Mouse (Mus musculus) olfactory bulb, adult 2 months (tissue): ENCODE data around the gene Tut7. TPM values are rescaled to one million over a fixed set of nuclear protein-coding genes. Genes with fewer than 3 reads are reported as not detected.

Source experiments
- H3K27ac ChIP-seq: fragments of 200-500 bp; 2 replicates; pipeline ENCODE4 v1.5.1; 2012; ENCODE audit warnings: low read depth, low read length; ENCODE audit not compliant: insufficient read depth
- H3K4me1 ChIP-seq: fragments of 200-500 bp; 2 replicates; pipeline ENCODE4 v1.6.1; 2012; ENCODE audit warnings: low read length; ENCODE audit not compliant: control insufficient read depth, insufficient read depth
- H3K4me3 ChIP-seq: fragments of 200-500 bp; 2 replicates; pipeline ENCODE4 v1.5.1; 2012; ENCODE audit warnings: mild to moderate bottlenecking, low read depth, low read length, moderate library complexity; ENCODE audit not compliant: insufficient read depth
- CTCF ChIP-seq: fragments of 200-500 bp; IDR thresholded peaks from 2 replicates; pipeline ENCODE4 v1.5.1; 2012; ENCODE audit warnings: low read depth, mild to moderate bottlenecking, low read length, moderate library complexity; ENCODE audit not compliant: insufficient read depth
- POLR2A ChIP-seq: fragments of 200-500 bp; IDR thresholded peaks from 2 replicates; pipeline ENCODE4 v1.6.1; 2012; ENCODE audit warnings: mild to moderate bottlenecking, low read depth, low read length, moderate library complexity; ENCODE audit not compliant: insufficient read depth
- WGBS: fragments of 180-500 bp; shearing (Covaris S2); methylation state at CpG from one replicate; pipeline ENCODE4 v1.1.7; 2018; 5-methylcytosine and 5-hydroxymethylcytosine counted together
- polyA plus RNA-seq: library from polyadenylated mRNA; stranded (reverse); fragments of >200 nt; gene quantifications from 2 replicates; pipeline ENCODE4 v1.2.4, GENCODE M21; 2012; ENCODE audit warnings: low replicate concordance; ENCODE audit not compliant: missing spikeins, insufficient read depth, insufficient read length

Gene Tut7
- polyA plus RNA-seq, result 457 TPM in 1 of 2 replicates, not detected in the other

- WGBS, result under 1% methylated on average over 99 of the region's 100 CpGs
- peaks cover 9% of the 10 kb centered on the region; the same call in 1 of the 2 replicates for H3K4me1 ChIP-seq
- peak within 1 kb of the TSS; percentile 92 for H3K27ac ChIP-seq
- peak; percentile 97 for TF ChIP-seq POLR2A
- TF ChIP-seq CTCF, result no peak
- H3K4me3 ChIP-seq, result peak within 1 kb of the TSS; percentile 87
These were observed at the start of gene Tut7 for GRCm38 (mm10) chr13:59822507-59823462. Tut7 (minus strand) TSS chr13:59823147.

- Histone ChIP-seq H3K4me3 (no peak overlapping the region), H3K27ac (no peak overlapping the region), H3K4me1 (peaks cover 3% of the 10 kb centered on the region)
- no peak for TF ChIP-seq POLR2A
- TF ChIP-seq CTCF, result no peak
- WGBS, result 88% methylated on average over 7 of the region's 7 CpGs
These were observed 49.5 kb upstream of the Tut7 start for GRCm38 (mm10) chr13:59872446-59872845.

- Histone ChIP-seq H3K4me1 (peaks cover 3% of the 10 kb centered on the region), H3K27ac (no peak overlapping the region), H3K4me3 (no peak overlapping the region)
- TF ChIP-seq CTCF, result no peak
- no peak for TF ChIP-seq POLR2A
- WGBS, result 92% methylated on average over 5 of the region's 5 CpGs
These were observed 47.1 kb upstream of the Tut7 start for GRCm38 (mm10) chr13:59870004-59870403.

GRCm38 (mm10) chr13:59868011-59868649, 45.2 kb upstream of the Tut7 start:
- no peak overlapping the region for H3K4me3 ChIP-seq
- no peak for TF ChIP-seq POLR2A
- WGBS, result 84% methylated on average over 9 of the region's 9 CpGs
- H3K4me1 ChIP-seq, result no peaks in the 10 kb centered on the region
- no peak overlapping the region for H3K27ac ChIP-seq

- WGBS, result 86% methylated on average over 7 of the region's 7 CpGs
- TF ChIP-seq POLR2A, result no peak
- TF ChIP-seq CTCF, result no peak
- Histone ChIP-seq H3K27ac (no peak overlapping the region), H3K4me3 (no peak overlapping the region), H3K4me1 (no peaks in the 10 kb centered on the region)
These were observed 44.2 kb upstream of the Tut7 start for GRCm38 (mm10) chr13:59867103-59867502.

GRCm38 (mm10) chr13:59859515-59859914, 36.6 kb upstream of the Tut7 start:
- H3K4me3 ChIP-seq, result no peak overlapping the region
- H3K27ac ChIP-seq, result no peak overlapping the region
- TF ChIP-seq POLR2A (no peak), CTCF (no peak)
- H3K4me1 ChIP-seq, result no peaks in the 10 kb centered on the region
- 68% methylated on average over 7 of the region's 7 CpGs for WGBS

- 58% methylated on average over 20 of the region's 20 CpGs for WGBS
- peak; percentile 66; the same call in 1 of the 2 replicates for TF ChIP-seq CTCF
- TF ChIP-seq POLR2A, result no peak
These were observed 33.5 kb upstream of the Tut7 start for GRCm38 (mm10) chr13:59856286-59857070.

GRCm38 (mm10) chr13:59853471-59853870, 30.5 kb upstream of the Tut7 start:
- no peak overlapping the region for H3K27ac ChIP-seq
- H3K4me1 ChIP-seq, result no peaks in the 10 kb centered on the region
- TF ChIP-seq POLR2A (no peak), CTCF (no peak)
- no peak overlapping the region for H3K4me3 ChIP-seq
- 63% methylated on average over 9 of the region's 9 CpGs for WGBS

More at GRCm38 (mm10) chr13:59856286-59857070, 33.5 kb upstream of the Tut7 start:
- no peak overlapping the region for H3K27ac ChIP-seq
- no peaks in the 10 kb centered on the region for H3K4me1 ChIP-seq
- no peak overlapping the region for H3K4me3 ChIP-seq

- TF ChIP-seq CTCF (no peak), POLR2A (no peak)
- no peak overlapping the region for H3K27ac ChIP-seq
- H3K4me3 ChIP-seq, result no peak overlapping the region
- WGBS, result 78% methylated on average over 10 of the region's 10 CpGs
- H3K4me1 ChIP-seq, result no peaks in the 10 kb centered on the region
These were observed 27.4 kb upstream of the Tut7 start for GRCm38 (mm10) chr13:59850373-59850772.
